Mouse (Mus musculus) kidney, postnatal 10 days (tissue): Measurements from ENCODE around the gene C1ql2.

Experiments
- DNase-seq: peaks from one replicate; pipeline ENCODE4 v3.0.0; 2021; ENCODE audit warnings: mixed read lengths

The C1ql2 gene

DNA sequence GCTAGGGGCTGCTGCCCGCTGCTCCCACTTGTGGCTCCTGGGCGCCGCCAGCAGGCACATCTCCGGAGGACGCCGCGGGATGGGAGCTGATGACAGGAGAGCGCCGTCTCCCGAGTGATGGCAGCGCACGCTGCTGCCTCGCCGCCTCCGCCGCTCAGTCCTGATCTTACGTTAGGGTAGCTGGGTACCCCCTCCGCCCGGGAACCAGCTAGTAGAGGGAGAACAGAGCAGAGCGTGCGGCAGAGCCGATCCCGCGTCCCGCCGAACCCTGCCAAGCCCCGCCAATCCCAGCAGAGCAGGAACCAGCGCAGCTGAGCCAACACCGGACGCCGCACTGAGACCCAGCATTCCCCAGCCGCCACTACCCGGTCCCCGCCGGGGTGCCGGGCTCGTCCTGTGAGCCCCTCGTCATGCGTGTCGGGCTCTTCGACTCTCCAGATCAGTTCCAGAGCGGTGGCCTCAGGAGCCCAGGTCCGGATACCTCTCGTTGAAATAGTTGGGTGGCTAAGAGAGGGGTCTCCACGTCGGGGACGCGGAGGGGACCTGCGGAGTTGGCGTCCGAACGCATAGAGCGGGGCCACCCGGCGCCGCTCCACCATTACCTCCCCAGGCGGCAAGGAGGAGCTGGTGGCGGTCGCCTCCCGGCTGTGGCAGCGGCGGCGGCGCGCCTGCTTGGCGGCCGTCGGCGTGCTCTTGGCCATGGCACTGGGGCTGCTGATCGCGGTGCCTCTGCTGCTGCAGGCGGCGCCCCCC, at the start of gene C1ql2:
TSS of gene C1ql2 (plus strand) at position 164 of the 753 bp plus-strand sequence.
- no peak for DNase-seq

- DNase-seq, result no peak
These were observed 48.7 kb upstream of the C1ql2 start for GRCm38 (mm10) chr1:120291709-120292108.

- no peak for DNase-seq
These were observed 46.6 kb upstream of the C1ql2 start for GRCm38 (mm10) chr1:120293803-120294202.

- DNase-seq, result no peak
These were observed 43.4 kb upstream of the C1ql2 start for GRCm38 (mm10) chr1:120296936-120297335.

GRCm38 (mm10) chr1:120305801-120306200, 34.6 kb upstream of the C1ql2 start:
- DNase-seq, result no peak

- DNase-seq, result no peak
These were observed 18.9 kb upstream of the C1ql2 start for GRCm38 (mm10) chr1:120321270-120322021.

- DNase-seq, result no peak
These were observed 17.2 kb upstream of the C1ql2 start for GRCm38 (mm10) chr1:120323131-120323561.

GRCm38 (mm10) chr1:120327714-120328113, 12.7 kb upstream of the C1ql2 start:
- DNase-seq, result peak; percentile 60

GRCm38 (mm10) chr1:120328212-120328611, 12.2 kb upstream of the C1ql2 start:
- no peak for DNase-seq

DNA sequence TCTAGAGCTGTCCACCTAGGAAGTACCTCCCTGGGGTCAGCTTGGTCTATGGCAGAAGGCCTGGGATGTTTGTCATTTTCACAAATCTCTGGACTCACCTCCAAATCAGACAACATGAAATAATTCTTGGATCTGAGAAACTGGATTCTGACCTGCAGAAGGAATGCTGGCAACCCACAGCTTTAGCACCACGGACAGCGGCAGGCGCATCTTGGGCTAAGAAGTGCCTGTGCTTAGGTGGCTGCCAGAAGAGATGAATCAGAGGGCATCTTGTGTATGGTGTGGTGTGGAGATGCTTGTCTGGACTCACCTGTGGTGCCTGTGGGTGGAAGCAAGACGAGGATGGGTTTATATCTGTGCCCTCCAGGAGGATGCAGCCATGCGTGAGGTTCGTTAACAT, 8.5 kb upstream of the C1ql2 start:
- DNase-seq, result peak; percentile 82

GRCm38 (mm10) chr1:120337970-120338369, 2.4 kb upstream of the C1ql2 start:
- peak; percentile 10 for DNase-seq

DNA sequence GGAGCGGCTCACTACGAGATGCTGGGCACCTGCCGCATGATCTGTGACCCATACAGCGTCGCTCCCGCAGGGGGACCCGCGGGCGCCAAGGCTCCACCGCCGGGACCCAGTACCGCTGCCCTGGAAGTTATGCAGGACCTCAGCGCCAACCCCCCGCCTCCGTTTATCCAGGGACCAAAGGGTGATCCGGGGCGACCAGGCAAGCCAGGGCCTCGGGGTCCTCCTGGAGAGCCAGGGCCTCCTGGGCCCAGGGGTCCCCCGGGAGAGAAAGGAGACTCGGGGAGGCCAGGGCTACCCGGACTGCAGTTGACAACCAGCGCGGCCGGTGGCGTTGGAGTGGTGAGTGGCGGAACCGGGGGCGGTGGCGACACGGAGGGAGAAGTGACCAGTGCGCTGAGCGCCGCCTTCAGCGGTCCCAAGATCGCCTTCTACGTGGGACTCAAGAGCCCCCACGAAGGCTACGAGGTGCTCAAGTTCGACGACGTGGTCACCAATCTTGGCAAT, 842 bp downstream of the C1ql2 start:
- DNase-seq, result no peak

- no peak for DNase-seq
These were observed 1.5 kb downstream of the C1ql2 start for GRCm38 (mm10) chr1:120341811-120342370.

DNA sequence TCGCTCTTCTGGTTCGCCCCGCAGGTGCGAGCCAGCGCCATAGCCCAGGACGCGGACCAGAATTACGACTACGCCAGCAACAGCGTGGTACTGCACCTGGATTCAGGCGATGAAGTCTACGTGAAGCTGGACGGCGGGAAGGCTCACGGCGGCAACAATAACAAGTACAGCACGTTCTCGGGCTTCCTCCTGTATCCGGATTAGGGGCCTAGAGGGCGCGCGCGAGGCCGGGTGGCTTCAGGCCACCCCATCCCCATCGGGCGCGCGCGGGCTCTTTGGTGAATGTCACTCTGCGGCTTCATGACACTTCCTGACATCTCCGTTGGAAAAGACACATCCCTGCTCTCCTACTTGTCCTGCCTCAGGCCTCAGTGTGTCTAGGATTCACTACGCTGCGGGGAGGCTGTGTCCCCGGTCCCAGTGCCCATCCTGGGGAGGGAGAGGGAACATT, 2.0 kb downstream of the C1ql2 start:
- peak; percentile 33 for DNase-seq

DNA sequence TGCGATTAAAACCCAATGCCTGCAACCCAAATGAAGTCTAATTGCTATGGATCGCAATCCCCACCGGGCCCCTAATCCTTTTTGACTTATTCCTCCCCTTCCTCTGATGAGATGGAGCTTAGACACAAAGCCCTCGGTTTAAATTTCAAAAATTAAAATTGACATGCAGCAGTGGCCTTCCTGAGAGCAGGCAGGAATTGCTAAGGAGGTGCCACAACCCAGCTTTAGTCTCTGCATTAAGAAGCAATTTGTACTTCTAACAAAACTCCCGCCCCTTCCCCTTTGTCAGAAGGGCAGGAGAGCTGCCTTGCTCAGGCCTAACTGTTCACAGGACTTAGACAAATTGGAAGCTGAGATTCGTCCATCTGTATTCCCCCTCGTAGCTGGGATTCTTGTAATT, 4.6 kb downstream of the C1ql2 start:
- DNase-seq, result no peak

DNA sequence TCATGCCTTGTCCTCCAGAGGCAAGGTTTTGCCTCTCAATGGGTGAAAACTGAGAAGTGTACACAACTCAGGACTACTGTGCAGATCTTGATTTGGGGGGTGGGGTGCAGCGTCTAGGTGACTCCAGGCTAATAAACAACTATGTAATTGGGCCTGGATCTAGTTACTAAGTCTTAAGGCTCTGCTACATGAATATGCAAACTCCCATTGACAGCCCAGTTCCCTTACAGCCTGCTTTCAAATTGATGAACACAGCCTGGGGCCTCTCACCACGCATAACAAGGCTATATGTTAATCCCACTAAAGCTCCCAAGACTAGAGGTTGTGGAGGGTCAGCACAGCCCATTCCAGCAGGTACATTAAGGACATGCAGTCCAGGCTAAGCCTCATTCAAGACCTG, 14.0 kb downstream of the C1ql2 start:
- DNase-seq, result no peak

- peak; percentile 30 for DNase-seq
These were observed 17.2 kb downstream of the C1ql2 start for GRCm38 (mm10) chr1:120357371-120358274.

- no peak for DNase-seq
These were observed 23.3 kb downstream of the C1ql2 start for GRCm38 (mm10) chr1:120363638-120364037.

DNA sequence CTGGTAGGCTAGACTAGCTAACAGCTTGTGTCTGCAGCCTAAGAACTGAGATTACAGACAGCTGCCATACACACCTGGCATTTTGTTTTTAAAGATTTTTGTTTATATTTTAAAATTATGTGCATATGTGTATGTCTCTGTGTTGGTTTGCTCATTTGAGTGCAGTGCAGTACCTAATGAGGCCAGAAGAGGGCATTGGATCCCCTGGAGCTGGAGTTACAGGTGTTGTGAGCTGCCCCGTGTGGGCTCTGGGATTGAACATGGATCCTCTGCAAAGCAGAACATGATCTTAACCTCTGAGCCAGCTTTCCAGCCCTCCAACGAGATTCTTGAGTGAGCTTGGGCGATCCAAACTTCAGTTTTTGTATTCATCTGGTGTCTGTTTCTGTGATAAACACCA, 27.8 kb downstream of the C1ql2 start:
- DNase-seq, result no peak

DNA sequence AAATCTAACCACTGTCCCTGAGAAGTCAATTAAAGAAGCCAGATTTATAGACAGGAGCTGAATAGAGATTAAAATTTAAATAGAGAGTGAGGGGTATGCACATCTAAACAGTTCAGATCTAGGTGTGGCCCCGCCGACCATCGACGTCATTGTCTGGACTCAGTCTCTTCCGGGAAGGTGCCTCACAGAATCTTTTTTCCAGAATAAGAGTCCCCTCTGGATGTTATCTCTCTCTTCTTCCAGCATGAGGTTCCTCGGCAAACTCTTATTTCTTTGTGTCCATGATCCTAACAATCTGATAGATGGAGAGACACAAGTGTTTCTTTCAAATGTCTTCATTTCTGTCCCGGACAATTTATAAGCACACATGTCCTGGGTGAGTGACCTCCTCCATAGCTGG, 33.7 kb downstream of the C1ql2 start:
- DNase-seq, result no peak

- no peak for DNase-seq
These were observed 34.5 kb downstream of the C1ql2 start for GRCm38 (mm10) chr1:120374832-120375231.

DNA sequence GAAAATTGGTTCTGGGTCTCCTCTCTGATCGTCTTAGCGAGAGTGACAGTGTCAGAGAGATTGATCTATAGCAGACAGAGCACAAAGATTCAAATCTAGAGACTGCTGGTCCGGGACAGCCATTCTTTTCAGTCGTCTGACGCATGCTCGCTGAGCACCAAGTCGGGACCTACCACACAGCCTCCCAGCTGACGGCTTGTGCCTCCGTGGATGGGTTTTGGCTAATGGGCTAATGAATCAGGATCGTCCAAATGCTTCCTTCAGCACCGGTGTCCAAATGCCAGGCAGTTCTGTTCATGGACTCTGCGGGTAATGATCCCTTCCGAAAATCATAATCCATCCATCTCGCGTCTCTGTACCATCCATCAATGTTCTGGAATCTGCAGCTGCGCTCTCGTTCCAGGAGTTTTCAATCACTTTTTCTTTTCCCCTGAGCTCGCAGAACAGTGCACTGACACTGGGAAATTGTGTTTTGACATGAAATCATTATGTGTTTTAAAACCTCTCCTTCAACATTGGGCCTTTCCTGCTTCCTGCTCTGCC, 44.7 kb downstream of the C1ql2 start:
- DNase-seq, result no peak
